Mouse (Mus musculus): Measurements from ENCODE around the gene Aatf. TPM values are rescaled to one million over a fixed set of nuclear protein-coding genes. Genes with fewer than 3 reads are reported as not detected.

The Aatf gene
- total RNA-seq, 2 experiments from 2014 or later, result 20.1 to 21.9 TPM

DNA sequence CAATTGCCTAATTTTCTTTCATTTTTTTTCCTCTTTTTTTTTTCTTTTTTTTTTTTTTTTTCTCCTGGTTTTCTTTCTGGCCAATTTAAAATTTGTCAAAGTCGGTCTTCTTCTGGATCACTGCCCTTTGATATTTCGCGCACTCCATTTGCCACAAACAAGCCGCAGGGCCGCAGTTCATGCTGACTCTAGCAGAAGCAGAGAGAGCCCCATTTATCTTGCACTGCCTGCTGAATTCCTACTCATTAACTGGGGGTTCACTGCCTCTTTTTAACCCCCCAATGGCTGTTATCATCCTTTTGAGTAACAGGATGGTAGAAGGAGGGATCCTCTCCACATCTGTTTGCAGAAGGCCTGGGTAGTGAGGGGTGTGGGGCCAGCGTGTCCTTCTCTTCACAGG is 129.4 kb downstream of the Aatf start:
- DNase-seq (ENCODE audit: extremely low spot score in 1 of 2, low spot score in 1 of 2), result no peak

DNA sequence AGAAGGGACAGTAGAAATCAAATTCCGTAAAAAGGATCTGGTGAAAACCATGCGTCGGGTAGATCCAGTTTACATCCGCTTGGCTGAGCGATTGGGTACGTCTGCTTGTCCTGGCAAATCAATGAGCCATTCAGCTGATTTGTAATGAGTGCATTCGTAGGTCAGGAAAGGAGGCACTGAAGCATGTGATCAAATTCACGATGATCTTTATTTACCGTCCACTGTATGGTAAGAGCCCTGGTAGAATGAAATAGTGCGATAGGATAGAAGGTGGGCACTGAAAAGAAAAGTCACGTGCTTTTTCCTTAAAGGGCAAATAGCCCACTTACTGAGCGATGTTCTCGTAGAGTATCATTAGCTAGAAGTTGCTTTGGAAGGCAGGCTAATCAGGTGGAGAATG is 130.9 kb downstream of the Aatf start:
- DNase-seq (ENCODE audit: extremely low spot score in 1 of 2, low spot score in 1 of 2), result no peak

DNA sequence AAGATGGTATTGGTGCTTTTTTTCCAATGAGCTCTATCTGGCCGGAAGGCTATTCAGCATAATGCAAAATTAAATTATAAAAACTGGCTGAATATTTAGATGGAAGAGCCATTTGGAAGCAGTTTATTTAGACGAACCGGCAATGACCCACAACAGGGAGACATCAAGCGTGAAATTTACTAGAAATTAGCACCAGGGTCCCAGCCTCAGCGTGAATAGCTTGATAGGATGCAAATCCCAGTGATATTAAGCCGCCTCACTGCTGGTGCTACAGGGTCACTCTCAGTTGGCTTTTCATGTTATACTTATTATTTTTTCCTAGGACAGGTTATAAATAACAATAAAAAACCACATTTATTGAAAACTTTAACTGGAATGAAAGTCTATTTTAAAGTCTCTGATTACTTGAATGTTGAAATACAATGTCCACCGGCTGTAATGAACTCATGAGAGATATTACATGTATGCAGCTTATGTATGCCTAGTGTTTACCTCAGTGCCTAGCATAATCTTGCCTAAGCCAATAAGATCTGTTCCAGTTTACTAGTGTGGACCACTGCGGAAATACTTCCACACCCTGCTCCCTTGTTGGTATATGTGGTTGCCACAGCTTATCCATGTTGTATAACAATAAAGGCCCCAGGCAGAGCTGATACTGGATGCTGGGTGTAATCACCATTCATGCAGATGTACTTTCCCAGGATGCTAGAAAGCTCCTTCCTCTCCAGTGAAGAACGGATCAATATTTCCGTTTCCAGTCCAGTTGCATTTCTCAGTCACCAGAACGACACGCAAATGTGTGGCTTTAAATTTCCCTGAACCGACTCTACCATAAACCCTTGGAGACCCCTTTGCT is 136.6 kb downstream of the Aatf start:
- no peak for DNase-seq (ENCODE audit: extremely low spot score in 1 of 2, low spot score in 1 of 2)

DNA sequence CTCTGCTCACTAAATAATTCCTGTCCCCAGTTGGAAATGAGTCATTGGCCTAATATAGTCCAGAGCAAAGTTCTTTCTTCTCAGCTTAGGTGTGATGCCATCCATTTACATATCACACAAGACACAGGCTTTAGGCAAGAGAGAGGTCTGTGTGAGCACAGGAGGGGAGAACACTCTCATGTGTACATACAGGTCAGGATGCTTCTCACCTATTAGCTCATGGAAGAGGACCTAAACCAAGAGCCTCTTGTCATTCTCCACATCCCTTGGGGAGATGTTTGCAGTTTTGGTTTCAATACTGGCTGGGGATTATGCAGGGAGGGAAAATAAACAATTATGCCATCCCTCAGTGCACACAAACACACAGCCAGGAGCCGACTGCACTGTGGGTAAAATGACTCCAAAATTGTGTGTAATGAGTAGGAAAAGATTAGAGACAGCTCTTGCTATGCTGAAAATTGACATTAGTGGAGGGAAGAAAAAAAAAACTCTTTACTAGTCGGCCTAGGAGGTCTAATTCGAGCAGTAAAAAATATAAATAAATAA is 137.3 kb downstream of the Aatf start:
- no peak for DNase-seq (ENCODE audit: extremely low spot score in 1 of 2, low spot score in 1 of 2)

DNA sequence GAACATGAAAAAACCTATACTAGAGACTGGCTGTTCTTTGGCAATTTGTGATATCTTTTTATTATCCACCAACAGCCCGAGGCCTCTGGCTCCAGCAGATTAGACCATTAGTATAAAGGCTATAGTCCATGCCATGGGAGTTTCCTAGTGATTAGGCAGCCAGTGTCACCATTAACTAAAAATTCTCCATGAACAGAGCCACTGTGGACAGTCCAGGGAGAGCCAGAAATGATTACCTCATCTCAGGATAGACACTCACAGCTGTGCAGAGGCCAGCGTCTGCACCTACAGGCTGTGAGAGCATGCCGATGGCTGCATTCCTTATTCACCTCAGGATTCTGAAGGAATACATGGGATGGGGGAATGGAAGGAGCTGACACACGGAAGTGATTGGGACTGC is 140.2 kb downstream of the Aatf start:
- no peak for DNase-seq (ENCODE audit: extremely low spot score in 1 of 2, low spot score in 1 of 2)

Other genes starting within 250 kb of the Aatf start
- gene Lhx1, start 12.0 kb upstream of the Aatf start, total RNA-seq (2021), result under 1 TPM; 0.42 to 0.45 TPM